In genomic region chr9:62547476-62547875, GRCm38 (mm10) we compare ENCODE assay signal across 23 mouse cellular contexts. TPM values are rescaled to one million over a fixed set of nuclear protein-coding genes. Genes with fewer than 3 reads are reported as not detected.
A peak's percentile ranks its signal among the peaks of the same experiment; 100 is the strongest.
DNase-seq lines count a peak whose midpoint lies in the region; ATAC-seq lines count a peak whose summit lies in the region.
"Had no signal": no experiment of that assay in that cellular context is flagged by ENCODE, and none has a peak within 500 bp of the region (broad histone marks: within the 10 kb centered on the region; RNA-seq: fewer than 3 reads in every experiment).

No protein-coding gene starts in this region.

- no peaks in the 10 kb centered on the region for H3K27me3 ChIP-seq in forebrain, embryonic 16.5 days (replicated peaks; ENCODE audit: control insufficient read depth, insufficient read depth, low read length)
- no peaks in the 10 kb centered on the region for H3K27me3 ChIP-seq in hindbrain, embryonic 14.5 days (ENCODE audit: control insufficient read depth, insufficient read depth, low read length)
- H3K27me3 ChIP-seq: midbrain, embryonic 15.5 days had no signal

- intact Hi-C loops in left cerebral cortex, postnatal 4 days (cut with DNase I) = no loop called here
- intact Hi-C loops in gastrocnemius, postnatal 14 days (cut with DNase I; ENCODE audit: low total_unique reads) = no loop called here

- peak; percentile 59 for DNase-seq in cerebellum, adult 11-12 months
- DNase-seq in cerebellum, postnatal 4 days (ENCODE audit: low spot score in 2 of 2) = no peak
- peak; percentile 70 for DNase-seq in left cerebral cortex, postnatal 4 days
- DNase-seq in left cerebral cortex, adult 11 months (ENCODE audit: low spot score) = no peak
- DNase-seq in cerebellum, postnatal 36 days = peak; percentile 21 to 25
- DNase-seq in hindbrain, embryonic 14.5 days (ENCODE audit: low spot score) = no peak
- DNase-seq in gastrocnemius, postnatal 14 days = no peak
- DNase-seq: adrenal gland, postnatal 10 days; gastrocnemius, postnatal 25 days; heart, postnatal 4 days; kidney, adult 11 months; lung, adult 2 months; right cerebral cortex, postnatal 25 days had no signal

- no peak overlapping the region for H3K9ac ChIP-seq in forebrain, embryonic 16.5 days (replicated peaks; ENCODE audit: low read depth, low read length)
- H3K9ac ChIP-seq in hindbrain, embryonic 14.5 days = no peak overlapping the region
- H3K9ac ChIP-seq: heart, embryonic 15.5 days; midbrain, embryonic 15.5 days had no signal

- no peak overlapping the region for H3K4me2 ChIP-seq in forebrain, embryonic 16.5 days (ENCODE audit: low read length)
- H3K4me2 ChIP-seq in hindbrain, embryonic 14.5 days (replicated peaks) = no peak overlapping the region
- H3K4me2 ChIP-seq: heart, embryonic 15.5 days; midbrain, embryonic 15.5 days had no signal

- ATAC-seq in forebrain, embryonic 16.5 days = peak; percentile 54
- ATAC-seq in hindbrain, embryonic 14.5 days (ENCODE audit: low FRiP score) = no peak
- ATAC-seq: activated CD4-positive, CD25-positive, alpha-beta regulatory T cell, adult 4 months; midbrain, embryonic 15.5 days had no signal

- no peaks in the 10 kb centered on the region for H3K9me3 ChIP-seq in forebrain, embryonic 16.5 days (ENCODE audit: control insufficient read depth, low read length)
- no peaks in the 10 kb centered on the region for H3K9me3 ChIP-seq in hindbrain, embryonic 14.5 days (ENCODE audit: control insufficient read depth, low read length)
- H3K9me3 ChIP-seq: G1E; heart, embryonic 15.5 days; megakaryocyte, embryonic 14.5 days; midbrain, embryonic 15.5 days had no signal

- no peak overlapping the region for H3K4me3 ChIP-seq in forebrain, embryonic 16.5 days (replicated peaks; ENCODE audit: low read length)
- no peak overlapping the region for H3K4me3 ChIP-seq in hindbrain, embryonic 14.5 days (replicated peaks; ENCODE audit: low read length)
- H3K4me3 ChIP-seq: heart, adult 2 months; heart, embryonic 15.5 days; megakaryocyte, embryonic 14.5 days; midbrain, embryonic 15.5 days had no signal

- peak overlapping the region; percentile 53; the same call in 1 of the 2 replicates for H3K27ac ChIP-seq in forebrain, embryonic 16.5 days (ENCODE audit: low read length)
- H3K27ac ChIP-seq in hindbrain, embryonic 14.5 days = no peak overlapping the region
- H3K27ac ChIP-seq: heart, adult 2 months; heart, embryonic 15.5 days; kidney, postnatal 0 days; midbrain, embryonic 15.5 days; stomach, postnatal 0 days had no signal

- no peaks in the 10 kb centered on the region for H3K36me3 ChIP-seq in forebrain, embryonic 16.5 days (ENCODE audit: control insufficient read depth, insufficient read depth)
- H3K36me3 ChIP-seq in hindbrain, embryonic 14.5 days (replicated peaks; ENCODE audit: control insufficient read depth, insufficient read depth) = no peaks in the 10 kb centered on the region
- H3K36me3 ChIP-seq: G1E; heart, embryonic 15.5 days; midbrain, embryonic 15.5 days had no signal

- 30% methylated on average over 3 of the region's 3 CpGs for WGBS in forebrain, embryonic 16.5 days
- WGBS in hindbrain, embryonic 14.5 days = 59% methylated on average over 3 of the region's 3 CpGs

- H3K4me1 ChIP-seq in forebrain, embryonic 16.5 days (replicated peaks; ENCODE audit: control insufficient read depth, insufficient read depth, low read length) = peaks cover 25% of the 10 kb centered on the region
- peaks cover 20% of the 10 kb centered on the region; the same call in 1 of the 2 replicates for H3K4me1 ChIP-seq in hindbrain, embryonic 14.5 days (replicated peaks; ENCODE audit: control insufficient read depth, insufficient read depth, low read length)

RNA-seq across cellular contexts. Expression of gene Coro2b, which starts 10.6 kb away (rescaled TPM):
- total RNA-seq in left cerebral cortex, postnatal 4 days (2021) = 10 to 100 TPM; 91.2 to 95.5 TPM
- 41.7 and 44.9 TPM in 2 replicates for polyA plus RNA-seq in forebrain, embryonic 16.5 days (2015; fragmentation: Nextera tagmentation; extraction: Ambion mirVana)
- 35.8 and 38.5 TPM in 2 replicates for polyA plus RNA-seq in hindbrain, embryonic 14.5 days (2014; fragmentation: Nextera tagmentation; extraction: Ambion mirVana)
- 10 to 100 TPM in 1 of 2 experiments, 1 to 10 TPM in 1; 8.2 to 11.4 TPM for total RNA-seq in gastrocnemius, postnatal 14 days (2021)
- total RNA-seq: neutrophil, adult 5-6 weeks had no signal
- polyA plus RNA-seq: G1E had no signal

Comparison
In these comparisons a context has a peak if more than half of its experiments do, and no peak if none do; other contexts are left out.
1. DNase-seq: peak in cerebellum, adult 11-12 months (single experiment), left cerebral cortex, postnatal 4 days (single experiment) and cerebellum, postnatal 36 days (2 of 2); none in cerebellum, postnatal 4 days (0 of 2), left cerebral cortex, adult 11 months (single experiment), hindbrain, embryonic 14.5 days (single experiment) and gastrocnemius, postnatal 14 days (single experiment).
2. RNA of gene Coro2b, which starts 10.6 kb away (total RNA-seq): 91.2 to 95.5 TPM in left cerebral cortex, postnatal 4 days; 8.2 to 11.4 TPM in gastrocnemius, postnatal 14 days; every median in the first group is over 4 times any median in the second.